Mouse (Mus musculus) natural killer cell, adult 2 months (primary cell): ENCODE measurements around the gene Vdr.
A peak's percentile ranks its signal among the peaks of the same experiment; 100 is the strongest.

Source experiments
- DNase-seq, 2 experiments: peaks; one replicate each; pipeline ENCODE4 v3.0.0; 2022; ENCODE audit warnings: low spot score in 2 of 2

The Vdr gene

GRCm38 (mm10) chr15:97920306-97920705 is 9.9 kb upstream of the Vdr start:
- DNase-seq = no peak

DNA sequence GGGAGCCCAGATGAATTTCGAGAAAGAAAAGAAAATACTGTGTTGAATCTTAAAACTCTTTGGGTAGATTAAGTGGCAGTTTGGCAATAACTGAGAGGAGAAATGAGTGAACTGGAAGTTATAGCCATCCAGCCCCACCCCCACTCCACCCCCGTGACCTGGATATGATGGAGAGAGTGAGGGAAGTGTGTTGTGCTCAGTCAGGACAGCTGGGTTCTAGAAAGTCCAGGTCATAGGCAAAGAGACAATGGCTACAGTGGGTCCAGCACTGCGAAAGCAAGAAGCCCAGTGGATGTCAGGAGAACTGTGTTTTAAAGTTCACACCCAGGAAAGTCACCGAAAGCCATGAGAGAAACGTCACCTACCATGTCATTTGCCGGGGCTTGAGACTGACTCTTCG is 8.8 kb upstream of the Vdr start:
- DNase-seq = no peak

GRCm38 (mm10) chr15:97917994-97918393 is 7.6 kb upstream of the Vdr start:
- DNase-seq = no peak

- no peak for DNase-seq
Measured at GRCm38 (mm10) chr15:97914331-97914747, 3.9 kb upstream of the Vdr start.

DNA sequence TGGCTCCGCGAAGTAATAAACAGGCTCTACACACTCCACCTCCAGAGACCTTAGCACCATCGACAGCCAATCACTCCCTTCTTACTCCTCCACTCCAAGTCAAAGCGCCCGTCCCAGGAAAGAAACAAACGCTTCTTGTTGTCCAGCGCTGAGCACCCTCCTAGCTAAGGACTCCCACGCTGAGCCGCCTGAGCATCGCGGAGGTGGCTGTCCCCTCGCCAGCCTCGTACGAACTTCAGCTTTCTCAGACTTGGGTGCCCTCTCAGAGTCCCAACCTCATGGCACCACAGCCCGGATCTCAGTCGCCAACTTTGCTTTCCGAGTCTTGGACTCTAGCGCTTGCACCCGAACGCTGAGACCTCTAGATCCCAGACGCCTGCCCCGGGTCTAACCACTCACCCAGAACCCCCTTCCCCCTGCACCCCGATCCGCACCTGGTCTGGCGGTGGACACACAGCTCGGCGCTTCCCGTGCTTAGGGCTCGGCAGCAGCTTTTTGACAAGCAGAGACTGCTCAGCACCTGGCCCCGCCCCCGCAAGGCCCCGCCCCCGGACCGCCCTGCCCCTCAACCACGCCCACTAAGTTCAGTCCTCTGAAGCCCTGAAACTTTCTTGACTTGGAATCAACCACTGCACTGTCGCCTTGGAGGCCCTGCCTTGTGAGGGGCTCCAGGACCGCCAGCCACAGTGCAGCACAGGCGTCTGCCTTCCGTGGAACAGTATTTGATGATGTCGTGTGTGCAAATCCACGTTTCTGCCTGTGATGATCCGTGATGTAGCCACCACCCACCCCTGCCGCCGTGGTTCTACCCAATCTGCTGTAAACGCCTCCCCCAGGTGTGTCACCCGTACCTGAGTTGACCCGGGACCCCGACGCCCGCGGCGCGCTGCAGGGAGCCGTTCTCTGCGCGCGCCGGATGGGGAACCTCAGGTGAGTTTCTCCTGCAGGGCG is 2.4 kb downstream of the Vdr start:
- peak; percentile 41 to 53 for DNase-seq

- DNase-seq = no peak
Measured at GRCm38 (mm10) chr15:97907202-97907601, 3.2 kb downstream of the Vdr start.

DNA sequence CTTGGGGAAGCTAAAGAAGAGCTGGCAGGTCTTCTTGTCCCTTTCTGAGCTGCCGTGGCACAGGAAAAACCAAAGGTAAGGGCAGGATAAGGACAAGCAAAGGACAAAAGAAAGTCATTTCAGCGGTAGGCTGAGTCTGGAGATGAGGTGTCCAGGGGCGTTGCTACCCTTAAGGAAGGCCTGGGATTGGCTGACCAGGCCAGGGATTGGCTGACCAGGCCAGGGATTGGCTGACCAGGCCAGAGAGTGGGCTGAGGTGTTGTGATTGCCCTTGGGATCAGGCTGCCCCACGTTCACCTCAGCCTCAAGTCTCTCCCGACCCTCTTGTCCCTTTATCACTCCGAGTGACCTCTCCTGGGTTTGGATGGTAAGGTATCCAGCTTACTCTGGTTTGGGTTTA is 5.1 kb downstream of the Vdr start:
- no peak for DNase-seq

DNA sequence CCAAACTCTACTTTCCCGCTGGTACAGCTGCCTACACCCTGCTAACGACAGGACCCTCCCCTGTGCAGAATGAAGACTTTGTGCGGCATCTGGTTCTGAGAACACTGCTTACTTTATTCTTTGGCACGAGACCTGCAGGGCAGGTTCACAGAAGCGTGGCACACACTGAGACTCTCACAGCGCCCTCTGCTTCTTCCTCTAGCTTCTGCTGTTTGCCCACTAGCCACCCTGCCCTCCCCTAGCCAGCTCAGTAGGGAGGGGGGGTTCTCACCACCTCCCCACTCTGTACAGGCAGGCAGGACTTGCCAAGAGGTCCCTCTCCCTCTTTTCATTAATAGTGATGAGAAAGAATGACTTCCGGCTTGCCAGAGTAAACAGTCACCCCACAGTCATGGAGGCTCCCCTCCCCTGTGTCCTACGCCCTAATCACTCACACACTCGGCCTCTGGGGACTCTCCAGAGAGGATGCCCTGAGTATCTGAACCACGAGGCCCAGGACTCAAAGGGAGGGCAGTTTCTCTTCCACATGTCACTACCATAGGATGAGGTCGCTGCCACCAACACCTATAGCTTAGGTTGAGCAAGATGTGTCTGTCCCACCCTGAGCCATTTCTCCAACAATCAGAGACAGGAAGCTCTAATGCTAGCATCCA is 6.0 kb downstream of the Vdr start:
- DNase-seq = no peak

GRCm38 (mm10) chr15:97903261-97904009 is 7.0 kb downstream of the Vdr start:
- no peak for DNase-seq

DNA sequence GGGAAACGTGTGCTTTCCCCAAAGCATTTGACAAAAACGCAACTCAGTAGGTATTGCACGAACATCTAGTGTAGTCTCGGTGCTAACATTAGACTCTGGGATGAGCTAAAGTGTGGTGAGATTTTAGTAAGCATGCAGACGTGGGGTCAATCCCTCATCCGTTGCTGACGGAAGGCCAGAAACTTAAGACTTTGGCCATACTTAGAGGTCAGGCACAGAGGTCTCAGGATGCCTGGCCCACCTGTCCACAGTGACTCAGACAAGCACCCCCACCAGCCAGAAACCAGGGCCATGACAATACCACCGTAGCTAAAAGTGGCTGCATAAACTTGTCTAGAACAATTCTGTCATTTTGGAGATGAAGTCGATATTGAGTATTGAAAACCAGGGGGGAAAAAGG is 9.4 kb downstream of the Vdr start:
- no peak for DNase-seq

- DNase-seq = no peak
Measured at GRCm38 (mm10) chr15:97900336-97900912, 10.0 kb downstream of the Vdr start.

DNA sequence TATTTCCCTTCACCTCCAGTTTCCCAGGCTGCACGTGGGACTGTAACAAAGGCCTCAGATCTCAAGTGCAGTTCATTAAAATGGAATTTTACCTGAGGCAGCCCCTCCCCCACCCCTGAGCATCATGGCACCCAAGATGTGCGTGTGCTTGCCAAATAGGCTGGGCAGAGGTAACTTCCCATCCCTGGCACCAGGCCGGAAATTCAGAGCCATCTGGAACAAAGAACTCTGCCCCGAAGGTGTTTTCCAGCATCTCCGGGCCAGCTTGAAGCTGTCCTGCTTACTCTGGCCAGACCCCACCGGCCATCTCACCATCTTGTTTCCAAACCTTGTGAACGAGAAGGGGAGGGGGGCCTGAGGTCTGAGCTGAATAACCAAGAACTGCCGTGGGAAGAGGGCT is 10.7 kb downstream of the Vdr start:
- DNase-seq = no peak

GRCm38 (mm10) chr15:97898791-97899190 is 11.6 kb downstream of the Vdr start:
- no peak for DNase-seq

- DNase-seq = no peak
Measured at GRCm38 (mm10) chr15:97896861-97897654, 13.4 kb downstream of the Vdr start.

GRCm38 (mm10) chr15:97896347-97896746 is 14.1 kb downstream of the Vdr start:
- DNase-seq = no peak

- no peak for DNase-seq
Measured at GRCm38 (mm10) chr15:97895847-97896246, 14.6 kb downstream of the Vdr start.

- no peak for DNase-seq
Measured at GRCm38 (mm10) chr15:97892506-97892905, 17.9 kb downstream of the Vdr start.

GRCm38 (mm10) chr15:97890450-97890849 is 20.0 kb downstream of the Vdr start:
- DNase-seq = no peak

GRCm38 (mm10) chr15:97890017-97890416 is 20.4 kb downstream of the Vdr start:
- DNase-seq = no peak

DNA sequence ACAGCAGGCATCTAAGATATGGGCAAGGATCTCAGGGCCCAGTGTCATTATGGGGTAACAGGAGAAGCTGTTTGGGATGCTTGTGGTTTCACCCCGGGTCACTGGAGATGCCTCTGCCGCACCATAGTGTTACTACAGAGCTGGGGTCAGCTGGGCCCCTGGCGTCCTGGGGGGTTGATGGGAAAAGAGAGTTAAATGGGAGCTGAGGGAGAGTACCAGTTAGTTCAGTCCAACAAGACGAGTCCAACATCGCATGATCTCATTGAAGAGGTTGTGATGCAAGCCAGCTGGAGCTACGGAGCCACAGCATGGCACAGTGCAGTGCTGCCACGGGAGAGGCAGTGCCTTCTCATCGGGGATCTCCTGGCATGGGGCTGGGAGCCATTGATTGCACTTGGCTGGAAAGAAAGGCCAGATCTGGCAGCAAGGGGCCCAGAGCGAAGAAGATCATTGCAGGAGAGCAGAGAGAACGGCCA is 22.9 kb downstream of the Vdr start:
- DNase-seq = no peak

DNA sequence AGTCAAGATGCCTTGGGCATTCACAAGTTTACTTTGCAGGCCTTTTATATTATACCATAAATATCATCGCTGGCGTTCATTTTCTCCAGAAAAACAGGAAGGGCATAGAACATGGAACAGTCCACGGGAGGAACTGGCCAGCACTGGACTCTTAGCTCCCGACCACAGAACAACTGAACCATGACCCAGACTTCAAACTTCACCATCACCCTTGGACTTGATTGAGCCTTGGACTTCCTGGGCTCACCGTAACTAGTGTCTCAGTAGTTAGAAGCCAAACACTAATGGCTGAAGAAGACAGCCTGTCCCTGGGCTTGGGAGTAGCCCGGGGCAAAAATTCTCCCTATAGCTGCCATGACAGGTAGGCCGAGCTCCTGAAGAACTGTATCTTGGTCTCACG is 29.0 kb downstream of the Vdr start:
- DNase-seq = no peak
